Mouse (Mus musculus) right cerebral cortex, postnatal 25 days (tissue): ENCODE results near the gene Ust.

Experiments
- DNase-seq: peaks from one replicate; pipeline ENCODE4 v3.0.0; 2022

Gene Ust

GRCm38 (mm10) chr10:8171556-8171955 lies 347.1 kb downstream of the Ust start:
- DNase-seq: no peak
